Mouse (Mus musculus) frontal cortex, postnatal 10 days (tissue): ENCODE measurements around the gene Cfap61.

Experiments used
- DNase-seq, 2 experiments: peaks; one replicate each; pipeline ENCODE4 v3.0.0; 2022; ENCODE audit warnings: low spot score in 2 of 2, mixed read lengths in 1 of 2

The Cfap61 gene

DNA sequence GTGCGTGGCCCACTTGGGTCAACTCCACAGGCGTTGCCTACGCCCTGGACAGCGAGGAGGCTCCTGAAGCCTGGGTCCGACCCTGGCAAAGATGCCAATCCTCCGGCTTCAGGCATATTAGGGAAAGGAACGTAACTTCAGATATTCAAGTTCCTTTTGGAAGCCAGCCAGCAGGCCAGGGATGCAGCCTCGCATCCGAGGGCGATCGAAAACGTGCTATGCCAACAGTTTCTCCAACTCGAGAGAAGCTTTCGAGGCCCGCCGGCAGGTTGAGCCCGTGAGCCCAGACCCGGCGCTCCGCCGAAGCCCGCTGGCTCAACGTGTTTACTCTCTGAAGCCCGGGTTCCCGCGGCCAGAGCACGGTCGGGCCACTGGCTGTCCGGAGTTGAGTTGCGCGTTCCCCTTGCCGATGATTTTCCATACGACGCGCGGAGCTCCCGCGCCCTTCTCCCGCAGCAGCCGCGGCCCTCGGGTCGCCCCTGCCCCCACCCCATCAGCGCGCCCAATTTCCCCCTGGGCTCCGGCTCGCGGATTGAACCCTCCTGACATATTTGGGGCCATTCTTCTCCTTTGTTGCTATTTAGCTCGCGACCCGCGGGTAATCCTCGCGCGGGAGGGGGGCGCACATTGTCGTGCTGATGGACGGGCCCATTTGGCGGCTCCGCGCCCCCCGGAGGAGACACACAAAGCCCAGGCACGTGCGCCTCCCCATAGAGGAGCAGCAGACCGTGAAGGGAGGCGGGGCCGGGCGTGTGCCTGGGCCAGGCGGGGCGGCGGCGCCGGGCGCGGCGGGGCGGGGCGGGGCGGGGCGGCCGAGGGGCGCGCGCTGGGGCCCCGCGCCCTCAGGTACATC, 286.7 kb downstream of the Cfap61 start, which contains the start of gene Insm1:
TSS of gene Insm1 (plus strand) at position 846 of the 853 bp plus-strand sequence.
- DNase-seq, result peak in 1 of 2 experiments; percentile 59

- DNase-seq, result peak in 1 of 2 experiments; percentile 74
These were observed 287.3 kb downstream of the Cfap61 start for GRCm38 (mm10) chr2:146221929-146222278.

DNA sequence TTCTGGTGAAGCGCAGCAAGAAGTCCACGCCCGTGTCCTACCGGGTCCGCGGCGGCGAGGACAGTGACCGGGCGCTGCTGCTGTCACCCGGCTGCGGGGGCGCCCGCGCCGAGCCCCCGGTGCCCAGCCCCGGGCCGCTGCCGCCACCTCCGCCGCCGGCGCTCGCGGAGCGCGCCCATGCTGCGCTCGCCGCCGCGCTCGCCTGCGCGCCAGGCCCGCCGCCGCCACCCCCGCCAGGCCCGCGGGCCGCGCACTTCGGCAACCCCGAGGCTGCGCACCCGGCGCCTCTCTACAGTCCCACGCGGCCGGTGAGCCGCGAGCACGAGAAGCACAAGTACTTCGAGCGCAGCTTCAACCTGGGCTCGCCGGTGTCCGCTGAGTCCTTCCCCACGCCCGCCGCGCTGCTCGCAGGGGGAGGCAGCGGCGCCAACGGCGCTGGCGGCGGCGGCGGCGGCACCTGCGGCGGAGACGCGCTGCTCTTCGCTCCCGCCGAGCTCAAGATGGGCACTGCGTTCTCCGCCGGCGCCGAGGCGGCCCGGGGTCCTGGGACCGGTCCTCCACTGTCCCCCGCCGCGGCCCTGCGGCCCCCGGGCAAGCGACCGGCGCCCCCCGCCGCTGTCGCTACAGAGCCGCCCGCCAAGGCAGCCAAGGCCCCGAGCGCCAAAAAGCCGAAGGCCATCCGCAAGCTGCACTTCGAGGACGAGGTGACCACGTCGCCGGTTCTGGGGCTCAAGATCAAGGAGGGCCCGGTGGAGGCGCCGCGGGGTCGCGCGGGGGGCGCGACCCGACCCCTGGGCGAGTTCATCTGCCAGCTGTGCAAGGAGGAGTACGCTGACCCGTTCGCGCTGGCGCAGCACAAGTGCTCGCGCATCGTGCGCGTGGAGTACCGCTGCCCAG, 287.9 kb downstream of the Cfap61 start:
- DNase-seq, result peak in 1 of 2 experiments; percentile 32

- peak in 1 of 2 experiments; percentile 24 for DNase-seq
These were observed 288.8 kb downstream of the Cfap61 start for GRCm38 (mm10) chr2:146223176-146223905.

DNA sequence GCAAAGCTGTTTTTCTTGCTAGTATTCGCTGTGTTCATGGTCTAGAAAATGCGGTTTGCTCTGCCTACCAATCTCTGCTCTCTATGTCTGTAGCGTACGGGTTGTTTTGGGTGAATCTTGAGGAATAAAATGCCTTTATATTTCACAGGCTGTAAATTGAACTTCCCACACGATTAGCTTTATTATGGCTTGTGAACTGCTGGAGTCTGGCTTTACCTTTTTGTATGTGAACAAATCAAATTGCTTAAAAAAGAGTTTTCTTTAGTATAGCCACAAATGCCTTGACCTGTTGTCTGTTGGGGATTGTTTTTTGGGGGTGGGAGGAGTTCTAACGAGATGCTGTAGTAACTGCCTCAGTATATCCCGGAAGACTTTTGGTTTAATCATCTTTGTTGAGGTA, 289.6 kb downstream of the Cfap61 start:
- DNase-seq, result no peak

DNA sequence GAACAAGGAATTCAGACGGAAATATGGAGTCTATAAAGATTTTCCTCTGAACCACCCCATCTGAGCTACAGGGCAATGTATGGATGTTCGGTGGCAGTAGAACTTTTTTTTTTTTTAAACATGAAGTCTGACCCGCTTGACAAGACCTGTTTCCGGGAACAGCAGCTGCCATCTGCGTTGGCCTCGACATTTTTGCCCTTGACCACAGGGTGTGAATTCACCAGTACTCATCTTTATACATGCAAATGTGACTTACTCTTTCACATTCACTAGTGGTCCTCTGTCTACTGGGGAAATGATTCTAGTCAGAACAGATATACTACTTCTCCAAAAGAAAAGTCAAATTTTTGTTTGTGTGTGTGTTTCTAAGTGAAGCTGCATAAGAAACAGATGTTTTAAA, 291.2 kb downstream of the Cfap61 start:
- no peak for DNase-seq

- no peak for DNase-seq
These were observed 291.9 kb downstream of the Cfap61 start for GRCm38 (mm10) chr2:146226484-146226883.

GRCm38 (mm10) chr2:146227646-146228045, 293.1 kb downstream of the Cfap61 start:
- DNase-seq, result no peak

GRCm38 (mm10) chr2:146228435-146228834, 293.9 kb downstream of the Cfap61 start:
- no peak for DNase-seq

GRCm38 (mm10) chr2:146231485-146231884, 296.9 kb downstream of the Cfap61 start:
- DNase-seq, result no peak

GRCm38 (mm10) chr2:146239196-146239747, 304.7 kb downstream of the Cfap61 start:
- no peak for DNase-seq

- no peak for DNase-seq
These were observed 309.5 kb downstream of the Cfap61 start for GRCm38 (mm10) chr2:146244049-146244448.

DNA sequence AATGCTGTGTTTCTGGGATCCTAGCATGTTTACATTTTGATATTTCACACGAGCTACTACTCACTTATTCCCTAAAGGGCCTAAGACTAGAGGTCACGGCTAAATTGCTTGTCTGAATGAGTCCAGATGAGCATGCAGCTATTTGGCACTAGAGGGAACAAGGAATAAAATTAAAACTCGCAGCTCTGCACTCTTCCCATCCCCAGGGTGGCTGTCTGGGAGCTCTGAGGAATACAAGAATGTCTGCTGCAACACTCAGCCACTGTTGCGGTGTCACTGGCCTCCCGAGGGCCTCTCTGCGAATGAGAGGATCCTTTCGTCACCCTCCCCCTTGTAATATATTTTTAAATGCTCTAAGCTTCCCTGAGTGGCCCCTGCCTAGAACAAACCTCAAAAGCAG, 310.8 kb downstream of the Cfap61 start:
- DNase-seq, result no peak

DNA sequence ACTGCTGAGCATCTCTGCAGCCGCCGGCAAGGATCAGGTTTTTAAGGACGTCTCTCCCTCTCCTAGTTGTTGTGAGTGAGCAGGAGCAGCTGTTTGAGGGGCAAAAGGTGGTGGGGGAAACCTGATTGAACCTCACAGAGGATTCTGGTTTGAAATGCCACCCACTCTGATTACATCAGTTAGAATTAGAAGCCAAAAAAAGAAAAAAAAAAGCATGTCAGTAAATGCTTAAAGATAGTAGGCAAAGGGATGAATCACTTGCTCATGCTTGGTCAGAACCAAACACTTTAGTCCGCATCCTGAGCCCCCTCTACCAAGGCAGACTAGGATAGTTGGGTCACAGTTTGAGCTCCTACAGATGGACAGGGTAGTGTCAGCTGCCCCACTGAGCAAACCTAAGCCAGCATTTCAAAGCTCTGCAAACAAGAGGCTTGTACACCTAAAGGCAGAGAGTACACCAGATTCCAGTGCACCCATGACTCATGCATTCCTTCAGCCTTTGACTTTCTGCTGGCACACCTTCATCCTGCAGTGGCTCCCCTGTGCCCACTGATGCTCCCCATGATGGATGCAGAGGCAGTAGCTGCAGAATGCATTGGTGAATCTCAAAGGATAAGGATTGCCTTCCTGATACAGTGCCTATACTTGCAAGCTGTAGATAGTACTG, 312.0 kb downstream of the Cfap61 start:
- no peak for DNase-seq

DNA sequence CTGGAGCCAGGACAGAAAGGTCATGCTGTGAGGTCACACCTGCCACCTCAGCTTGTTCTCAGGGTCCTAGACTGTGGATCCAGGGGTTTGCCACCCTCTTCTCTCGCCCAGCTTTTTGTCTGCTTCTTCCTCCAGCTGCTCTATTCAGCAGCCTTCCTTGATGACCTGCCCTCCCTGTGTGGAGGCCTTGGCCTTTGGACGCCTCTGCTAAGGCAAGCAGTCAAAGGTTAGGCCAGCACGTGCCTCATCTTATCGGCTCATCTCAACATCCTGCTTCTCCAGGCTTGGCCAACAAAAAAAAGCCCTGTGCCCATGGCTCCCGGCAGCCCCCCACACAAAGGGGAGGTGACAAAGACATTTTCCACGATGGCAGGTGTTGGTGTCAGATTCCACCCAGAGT, 313.0 kb downstream of the Cfap61 start:
- DNase-seq, result no peak

DNA sequence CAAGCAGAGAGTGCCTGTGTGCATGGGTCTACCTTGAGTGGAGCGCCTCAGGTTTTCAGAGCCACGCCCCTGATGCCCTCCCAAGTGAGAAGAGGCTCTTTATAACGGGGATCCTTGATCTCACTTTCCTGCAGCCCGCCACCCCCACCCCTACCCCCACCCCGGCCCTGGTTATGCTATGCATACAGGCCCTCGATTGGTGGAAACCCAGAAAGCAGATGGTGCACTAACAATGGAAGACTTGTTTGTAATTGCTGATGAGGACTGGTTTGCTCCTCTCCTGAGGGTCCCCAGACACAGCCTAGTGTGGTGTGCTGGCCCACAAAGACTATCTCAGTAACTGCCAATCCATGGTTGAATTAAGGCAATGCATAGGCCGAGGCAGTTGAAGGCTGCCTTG, 314.4 kb downstream of the Cfap61 start:
- no peak for DNase-seq

DNA sequence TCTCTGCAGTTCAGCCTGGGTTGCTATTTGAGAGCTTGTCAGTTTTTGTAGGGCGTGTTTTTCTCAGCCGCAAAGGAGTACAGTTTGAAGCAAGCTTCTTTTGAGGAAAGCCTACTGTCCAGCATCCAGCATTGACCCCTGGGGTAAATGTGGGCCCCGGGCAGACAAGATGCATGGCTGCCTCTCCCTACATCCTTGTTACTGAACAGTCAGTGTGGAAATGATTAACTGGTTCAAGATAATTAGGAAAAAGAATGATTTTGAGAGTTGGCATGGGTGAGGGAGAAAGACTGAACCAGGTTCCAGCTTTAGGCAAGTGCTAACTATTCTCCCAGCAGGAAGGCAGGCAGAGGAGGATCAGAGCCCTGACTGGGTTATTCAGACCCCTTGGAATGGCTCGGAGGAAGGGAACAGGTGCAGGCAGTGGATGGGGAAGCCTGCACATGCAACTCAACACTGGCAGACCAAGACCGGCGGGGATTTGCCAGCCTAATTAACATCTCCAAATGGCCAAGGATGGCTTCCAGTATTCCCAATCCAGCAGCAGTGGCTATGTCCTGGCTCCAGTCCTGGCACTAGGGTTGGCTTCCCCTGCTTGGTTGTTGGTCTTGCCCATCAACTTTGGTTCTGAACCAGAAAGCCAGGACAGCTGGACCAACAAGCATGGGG, 315.8 kb downstream of the Cfap61 start:
- DNase-seq, result no peak

- no peak for DNase-seq
These were observed 319.8 kb downstream of the Cfap61 start for GRCm38 (mm10) chr2:146254387-146254786.

- DNase-seq, result no peak
These were observed 321.1 kb downstream of the Cfap61 start for GRCm38 (mm10) chr2:146255636-146256035.

- no peak for DNase-seq
These were observed 321.8 kb downstream of the Cfap61 start for GRCm38 (mm10) chr2:146256321-146256875.
